Mouse (Mus musculus): ENCODE measurements around the gene Eif2s2. TPM values are rescaled to one million over a fixed set of nuclear protein-coding genes. Genes with fewer than 3 reads are reported as not detected.
"Not testable (repeated sequence)": the region's sequence is repeated elsewhere in the genome, so short reads cannot be mapped to it uniquely, and the experiment has no call there.

The Eif2s2 gene
- polyA plus RNA-seq, 1 experiment, result 23.3 TPM

GRCm38 (mm10) chr2:154926843-154927242, 34.1 kb upstream of the Eif2s2 start:
- Histone ChIP-seq H3K27me3 (ENCODE audit: control insufficient read depth, insufficient read depth, low read length) (no peaks in the 10 kb centered on the region), H3K36me3 (ENCODE audit: control insufficient read depth, insufficient read depth, low read length) (no peaks in the 10 kb centered on the region), H3K4me1 (ENCODE audit: control insufficient read depth, insufficient read depth, low read length) (no peaks in the 10 kb centered on the region), H3K27ac (ENCODE audit: control insufficient read depth, insufficient read depth, low read depth, low read length) (no peak overlapping the region), H3K4me3 (ENCODE audit: control insufficient read depth, low read depth, low read length) (no peak overlapping the region)
- TF ChIP-seq POLR2A (IDR thresholded peaks at IDR 0.05; ENCODE audit: control insufficient read depth, low read depth, low read length) (no peak), CTCF (IDR thresholded peaks at IDR 0.05; ENCODE audit: control insufficient read depth, insufficient read depth, insufficient replicate concordance, low read depth, low read length) (no peak)

GRCm38 (mm10) chr2:154925411-154926031, 32.8 kb upstream of the Eif2s2 start:
- Histone ChIP-seq H3K4me1 (ENCODE audit: control insufficient read depth, insufficient read depth, low read length) (no peaks in the 10 kb centered on the region), H3K4me3 (ENCODE audit: control insufficient read depth, low read depth, low read length) (no peak overlapping the region), H3K27me3 (ENCODE audit: control insufficient read depth, insufficient read depth, low read length) (no peaks in the 10 kb centered on the region), H3K27ac (ENCODE audit: control insufficient read depth, insufficient read depth, low read depth, low read length) (no peak overlapping the region), H3K36me3 (ENCODE audit: control insufficient read depth, insufficient read depth, low read length) (no peaks in the 10 kb centered on the region)
- TF ChIP-seq POLR2A (IDR thresholded peaks at IDR 0.05; ENCODE audit: control insufficient read depth, low read depth, low read length) (no peak), CTCF (IDR thresholded peaks at IDR 0.05; ENCODE audit: control insufficient read depth, insufficient read depth, insufficient replicate concordance, low read depth, low read length) (no peak)

- H3K4me1 ChIP-seq (ENCODE audit: control insufficient read depth, insufficient read depth, low read length); H3K36me3 ChIP-seq (ENCODE audit: control insufficient read depth, insufficient read depth, low read length); H3K27me3 ChIP-seq (ENCODE audit: control insufficient read depth, insufficient read depth, low read length); H3K27ac ChIP-seq (ENCODE audit: control insufficient read depth, insufficient read depth, low read depth, low read length); H3K4me3 ChIP-seq (ENCODE audit: control insufficient read depth, low read depth, low read length): not testable (repeated sequence)
These were observed 29.4 kb upstream of the Eif2s2 start for GRCm38 (mm10) chr2:154922134-154922533.

- Histone ChIP-seq H3K4me1 (ENCODE audit: control insufficient read depth, insufficient read depth, low read length) (no peaks in the 10 kb centered on the region), H3K4me3 (ENCODE audit: control insufficient read depth, low read depth, low read length) (no peak overlapping the region), H3K36me3 (ENCODE audit: control insufficient read depth, insufficient read depth, low read length) (no peaks in the 10 kb centered on the region), H3K27me3 (ENCODE audit: control insufficient read depth, insufficient read depth, low read length) (no peaks in the 10 kb centered on the region), H3K27ac (ENCODE audit: control insufficient read depth, insufficient read depth, low read depth, low read length) (no peak overlapping the region)
- TF ChIP-seq POLR2A (IDR thresholded peaks at IDR 0.05; ENCODE audit: control insufficient read depth, low read depth, low read length) (no peak), CTCF (IDR thresholded peaks at IDR 0.05; ENCODE audit: control insufficient read depth, insufficient read depth, insufficient replicate concordance, low read depth, low read length) (no peak)
These were observed 28.2 kb upstream of the Eif2s2 start for GRCm38 (mm10) chr2:154920896-154921295.

- TF ChIP-seq POLR2A (IDR thresholded peaks at IDR 0.05; ENCODE audit: control insufficient read depth, low read depth, low read length) (no peak), CTCF (IDR thresholded peaks at IDR 0.05; ENCODE audit: control insufficient read depth, insufficient read depth, insufficient replicate concordance, low read depth, low read length) (no peak)
- H3K27me3 ChIP-seq (ENCODE audit: control insufficient read depth, insufficient read depth, low read length), result no peaks in the 10 kb centered on the region
- H3K27ac ChIP-seq (ENCODE audit: control insufficient read depth, insufficient read depth, low read depth, low read length), result no peak overlapping the region
- no peak overlapping the region for H3K4me3 ChIP-seq (ENCODE audit: control insufficient read depth, low read depth, low read length)
- no peaks in the 10 kb centered on the region for H3K36me3 ChIP-seq (ENCODE audit: control insufficient read depth, insufficient read depth, low read length)
- H3K4me1 ChIP-seq (ENCODE audit: control insufficient read depth, insufficient read depth, low read length), result no peaks in the 10 kb centered on the region
These were observed 25.3 kb upstream of the Eif2s2 start for GRCm38 (mm10) chr2:154917866-154918641.

- H3K4me1 ChIP-seq (ENCODE audit: control insufficient read depth, insufficient read depth, low read length), result no peaks in the 10 kb centered on the region
- no peak overlapping the region for H3K4me3 ChIP-seq (ENCODE audit: control insufficient read depth, low read depth, low read length)
- TF ChIP-seq POLR2A (IDR thresholded peaks at IDR 0.05; ENCODE audit: control insufficient read depth, low read depth, low read length), result no peak
- TF ChIP-seq CTCF (IDR thresholded peaks at IDR 0.05; ENCODE audit: control insufficient read depth, insufficient read depth, insufficient replicate concordance, low read depth, low read length), result no peak
- no peaks in the 10 kb centered on the region for H3K27me3 ChIP-seq (ENCODE audit: control insufficient read depth, insufficient read depth, low read length)
- no peak overlapping the region for H3K27ac ChIP-seq (ENCODE audit: control insufficient read depth, insufficient read depth, low read depth, low read length)
- H3K36me3 ChIP-seq (ENCODE audit: control insufficient read depth, insufficient read depth, low read length), result no peaks in the 10 kb centered on the region
These were observed 23.8 kb upstream of the Eif2s2 start for GRCm38 (mm10) chr2:154916547-154916946.

GRCm38 (mm10) chr2:154915922-154916541, 23.3 kb upstream of the Eif2s2 start:
- Histone ChIP-seq H3K36me3 (ENCODE audit: control insufficient read depth, insufficient read depth, low read length) (no peaks in the 10 kb centered on the region), H3K4me1 (ENCODE audit: control insufficient read depth, insufficient read depth, low read length) (no peaks in the 10 kb centered on the region), H3K27me3 (ENCODE audit: control insufficient read depth, insufficient read depth, low read length) (no peaks in the 10 kb centered on the region), H3K4me3 (ENCODE audit: control insufficient read depth, low read depth, low read length) (no peak overlapping the region), H3K27ac (ENCODE audit: control insufficient read depth, insufficient read depth, low read depth, low read length) (no peak overlapping the region)
- TF ChIP-seq CTCF (IDR thresholded peaks at IDR 0.05; ENCODE audit: control insufficient read depth, insufficient read depth, insufficient replicate concordance, low read depth, low read length), result no peak
- TF ChIP-seq POLR2A (IDR thresholded peaks at IDR 0.05; ENCODE audit: control insufficient read depth, low read depth, low read length), result no peak

Data from testis, adult 2 months (tissue).